Mouse (Mus musculus) cerebellum, adult 8-10 months (tissue): Measurements from ENCODE around the gene Ptprg.

ENCODE experiments used
- DNase-seq: peaks from one replicate; pipeline ENCODE4 v3.0.0; 2022

Gene Ptprg

GRCm38 (mm10) chr14:11620314-11620713 lies 67.0 kb downstream of the Ptprg start:
- DNase-seq: no peak

GRCm38 (mm10) chr14:11620962-11621568 lies 67.7 kb downstream of the Ptprg start:
- DNase-seq: no peak

GRCm38 (mm10) chr14:11623576-11623975 lies 70.2 kb downstream of the Ptprg start:
- DNase-seq: no peak

GRCm38 (mm10) chr14:11630736-11631135 lies 77.4 kb downstream of the Ptprg start:
- no peak for DNase-seq

- DNase-seq: no peak
Observed at GRCm38 (mm10) chr14:11631505-11631904, 78.2 kb downstream of the Ptprg start.

GRCm38 (mm10) chr14:11637673-11638072 lies 84.3 kb downstream of the Ptprg start:
- DNase-seq: no peak

GRCm38 (mm10) chr14:11639366-11639765 lies 86.0 kb downstream of the Ptprg start:
- DNase-seq: no peak

- DNase-seq: no peak
Observed at GRCm38 (mm10) chr14:11640372-11640771, 87.0 kb downstream of the Ptprg start.

- DNase-seq: no peak
Observed at GRCm38 (mm10) chr14:11640996-11641395, 87.7 kb downstream of the Ptprg start.

- DNase-seq: peak; percentile 23
Observed at GRCm38 (mm10) chr14:11642977-11643376, 89.6 kb downstream of the Ptprg start.

- no peak for DNase-seq
Observed at GRCm38 (mm10) chr14:11657374-11657773, 104.0 kb downstream of the Ptprg start.

- no peak for DNase-seq
Observed at GRCm38 (mm10) chr14:11663661-11664215, 110.4 kb downstream of the Ptprg start.

GRCm38 (mm10) chr14:11664302-11664701 lies 111.0 kb downstream of the Ptprg start:
- DNase-seq: no peak

GRCm38 (mm10) chr14:11665046-11665445 lies 111.7 kb downstream of the Ptprg start:
- no peak for DNase-seq

- no peak for DNase-seq
Observed at GRCm38 (mm10) chr14:11667762-11668161, 114.4 kb downstream of the Ptprg start.

GRCm38 (mm10) chr14:11670847-11671246 lies 117.5 kb downstream of the Ptprg start:
- no peak for DNase-seq

- peak; percentile 94 for DNase-seq
Observed at GRCm38 (mm10) chr14:11672981-11673547, 119.7 kb downstream of the Ptprg start.

- no peak for DNase-seq
Observed at GRCm38 (mm10) chr14:11678201-11678600, 124.9 kb downstream of the Ptprg start.

GRCm38 (mm10) chr14:11679741-11680140 lies 126.4 kb downstream of the Ptprg start:
- no peak for DNase-seq

GRCm38 (mm10) chr14:11680621-11681020 lies 127.3 kb downstream of the Ptprg start:
- no peak for DNase-seq

GRCm38 (mm10) chr14:11682441-11682840 lies 129.1 kb downstream of the Ptprg start:
- no peak for DNase-seq

- DNase-seq: peak; percentile 40
Observed at GRCm38 (mm10) chr14:11683386-11684081, 130.2 kb downstream of the Ptprg start.

- no peak for DNase-seq
Observed at GRCm38 (mm10) chr14:11684104-11684503, 130.8 kb downstream of the Ptprg start.

- DNase-seq: no peak
Observed at GRCm38 (mm10) chr14:11687541-11687940, 134.2 kb downstream of the Ptprg start.
